Mouse (Mus musculus) CH12.LX (cell line): Measurements from ENCODE around the gene Gm17581. TPM values are rescaled to one million over a fixed set of nuclear protein-coding genes. Genes with fewer than 3 reads are reported as not detected.

Experiments
- DNase-seq: peaks from one replicate; pipeline ENCODE4 v3.0.0-alpha.2; 2013; ENCODE audit errors: extremely low read depth
- H3K27ac ChIP-seq: 2 replicates; pipeline ENCODE4 v1.5.1; 2012; ENCODE audit warnings: low read depth, mild to moderate bottlenecking, control low read depth, moderate library complexity; ENCODE audit not compliant: insufficient read depth
- H3K27me3 ChIP-seq: replicated peaks from 2 replicates; pipeline ENCODE3; 2012; ENCODE audit warnings: inconsistent platforms
- H3K36me3 ChIP-seq, 2 experiments: replicated peaks in 1 of 2; 2 replicates each; pipeline versions ENCODE3 to v1.6.1; 2012; ENCODE audit warnings: inconsistent platforms in 1 of 2, low read length in 1 of 2, mild to moderate bottlenecking in 1 of 2, mixed read lengths in 1 of 2, moderate library complexity in 1 of 2; ENCODE audit not compliant: control insufficient read depth in 1 of 2, insufficient read depth in 1 of 2
- H3K4me1 ChIP-seq, 2 experiments: 2 replicates each; pipeline ENCODE4 v1.6.1; 2012; ENCODE audit warnings: inconsistent platforms in 1 of 2, moderate library complexity in 1 of 2; ENCODE audit not compliant: insufficient read depth in 2 of 2, control insufficient read depth in 1 of 2
- H3K4me2 ChIP-seq: 2 replicates; pipeline ENCODE4 v1.6.1; 2012; ENCODE audit warnings: low read depth, mild to moderate bottlenecking, control low read depth; ENCODE audit not compliant: poor library complexity, insufficient read depth, severe bottlenecking
- H3K4me3 ChIP-seq, 3 experiments: fragments of 150-350 bp in 1 of 3; sonication (generic) in 1 of 3; replicated peaks in 1 of 3; 2 replicates each; pipeline versions ENCODE3 to v1.5.1; 2011 to 2012; ENCODE audit warnings: low read depth in 2 of 3, low read length in 2 of 3, mild to moderate bottlenecking in 2 of 3, moderate library complexity in 2 of 3, control low read depth in 1 of 3, improper control_type of control experiment in 1 of 3, inconsistent platforms in 1 of 3, mixed read lengths in 1 of 3; ENCODE audit not compliant: poor library complexity in 1 of 3
- H3K79me2 ChIP-seq: replicated peaks from 2 replicates; pipeline ENCODE4 v1.6.1; 2012; ENCODE audit warnings: mild to moderate bottlenecking, moderate library complexity; ENCODE audit not compliant: control insufficient read depth, poor library complexity, insufficient read depth, severe bottlenecking; ENCODE audit errors: extremely low read depth
- H3K9ac ChIP-seq: 2 replicates; pipeline ENCODE4 v1.6.1; 2012; ENCODE audit warnings: low read depth, mild to moderate bottlenecking, control low read depth, moderate library complexity; ENCODE audit not compliant: insufficient read depth
- H3K9me3 ChIP-seq: replicated peaks from 2 replicates; pipeline ENCODE3; 2012; ENCODE audit warnings: low read length, inconsistent platforms, mixed read lengths
- BHLHE40 ChIP-seq: IDR thresholded peaks from 2 replicates; pipeline ENCODE4 v1.6.1; 2011; ENCODE audit warnings: mild to moderate bottlenecking, low read depth, low read length, improper control_type of control experiment
- CHD1 ChIP-seq: IDR thresholded peaks from 2 replicates; pipeline ENCODE4 v1.6.1; 2012; ENCODE audit warnings: low read depth, low read length, improper control_type of control experiment, inconsistent platforms
- CHD2 ChIP-seq: IDR thresholded peaks from 2 replicates; pipeline ENCODE4 v1.6.1; 2011; ENCODE audit warnings: low read length, improper control_type of control experiment
- E2F4 ChIP-seq: IDR thresholded peaks from 2 replicates; pipeline ENCODE4 v1.6.1; 2011; ENCODE audit warnings: low read depth, low read length, improper control_type of control experiment; ENCODE audit not compliant: insufficient replicate concordance
- ELF1 ChIP-seq: IDR thresholded peaks from 2 replicates; pipeline ENCODE4 v1.6.1; 2014; ENCODE audit warnings: low read depth, mild to moderate bottlenecking, inconsistent platforms, low read length, improper control_type of control experiment
- EP300 ChIP-seq: IDR thresholded peaks from 2 replicates; pipeline ENCODE4 v1.6.1; 2011; ENCODE audit warnings: low read length, improper control_type of control experiment
- ETS1 ChIP-seq: conservative IDR thresholded peaks from 2 replicates; pipeline ENCODE4 v1.6.1; 2012; ENCODE audit warnings: low read depth, mild to moderate bottlenecking, inconsistent platforms, low read length, improper control_type of control experiment, moderate library complexity
- IRF4 ChIP-seq: IDR thresholded peaks from 2 replicates; pipeline ENCODE4 v1.6.1; 2014; ENCODE audit warnings: low read depth, mild to moderate bottlenecking, inconsistent platforms, low read length, improper control_type of control experiment
- JUND ChIP-seq: conservative IDR thresholded peaks from 2 replicates; pipeline ENCODE4 v1.6.1; 2011; ENCODE audit warnings: low read depth, low read length, improper control_type of control experiment
- KAT2A ChIP-seq: IDR thresholded peaks from 2 replicates; pipeline ENCODE4 v1.6.1; 2012; ENCODE audit warnings: low read length, improper control_type of control experiment, inconsistent platforms; ENCODE audit not compliant: insufficient replicate concordance
- MAFK ChIP-seq: IDR thresholded peaks from 2 replicates; pipeline ENCODE4 v1.6.1; 2011; ENCODE audit warnings: low read length, improper control_type of control experiment; ENCODE audit not compliant: insufficient replicate concordance
- MAX ChIP-seq: IDR thresholded peaks from 2 replicates; pipeline ENCODE4 v1.6.1; 2011; ENCODE audit warnings: low read length, improper control_type of control experiment
- MAZ ChIP-seq: IDR thresholded peaks from 2 replicates; pipeline ENCODE4 v1.6.1; 2012; ENCODE audit warnings: low read depth, mild to moderate bottlenecking, inconsistent platforms, low read length, improper control_type of control experiment, moderate library complexity
- MEF2A ChIP-seq: IDR thresholded peaks from 2 replicates; pipeline ENCODE4 v1.6.1; 2014; ENCODE audit warnings: low read depth, mild to moderate bottlenecking, inconsistent platforms, low read length, improper control_type of control experiment, borderline replicate concordance
- MYC ChIP-seq: IDR thresholded peaks from 2 replicates; pipeline ENCODE4 v1.6.1; 2011; ENCODE audit warnings: low read depth, mild to moderate bottlenecking, improper control_type of control experiment, low read length
- NRF1 ChIP-seq: IDR thresholded peaks from 2 replicates; pipeline ENCODE4 v1.6.1; 2014; ENCODE audit warnings: low read depth, mild to moderate bottlenecking, inconsistent platforms, low read length, improper control_type of control experiment, moderate library complexity
- SIN3A ChIP-seq: IDR thresholded peaks from 2 replicates; pipeline ENCODE4 v1.6.1; 2012; ENCODE audit warnings: low read length, improper control_type of control experiment, inconsistent platforms
- SMC3 ChIP-seq: IDR thresholded peaks from 2 replicates; pipeline ENCODE4 v1.6.1; 2011; ENCODE audit warnings: low read depth, low read length, improper control_type of control experiment
- TBP ChIP-seq: conservative IDR thresholded peaks from 2 replicates; pipeline ENCODE4 v1.6.1; 2011; ENCODE audit warnings: low read depth, low read length, improper control_type of control experiment
- UBTF ChIP-seq: IDR thresholded peaks from 2 replicates; pipeline ENCODE4 v1.6.1; 2012; ENCODE audit warnings: low read depth, mild to moderate bottlenecking, inconsistent platforms, low read length, improper control_type of control experiment, moderate library complexity
- USF1 ChIP-seq: IDR thresholded peaks from 2 replicates; pipeline ENCODE4 v1.6.1; 2014; ENCODE audit warnings: low read depth, mild to moderate bottlenecking, inconsistent platforms, low read length, improper control_type of control experiment
- USF2 ChIP-seq: conservative IDR thresholded peaks from 2 replicates; pipeline ENCODE4 v1.6.1; 2011; ENCODE audit warnings: low read depth, low read length, improper control_type of control experiment
- ZC3H11A ChIP-seq: IDR thresholded peaks from 2 replicates; pipeline ENCODE4 v1.6.1; 2012; ENCODE audit warnings: low read depth, mild to moderate bottlenecking, inconsistent platforms, low read length, improper control_type of control experiment
- ZMIZ1 ChIP-seq: IDR thresholded peaks from 2 replicates; pipeline ENCODE4 v1.6.1; 2012; ENCODE audit warnings: low read depth, mild to moderate bottlenecking, inconsistent platforms, low read length, improper control_type of control experiment
- ZNF384 ChIP-seq: IDR thresholded peaks from 2 replicates; pipeline ENCODE4 v1.6.1; 2012; ENCODE audit warnings: low read depth, low read length, improper control_type of control experiment, inconsistent platforms
- dilution Hi-C: fragments of 300-500 bp; cut with MboI; formaldehyde crosslinking; loops from 2 replicates; pipeline ENCODE4 v1.14.3; 2020; ENCODE audit warnings: low sequenced_read_pairs; ENCODE audit not compliant: extremely low pct_unique_long_range_greater_than_20kb, extremely low pct_ligation_motif_present
- in situ Hi-C: fragments of 300-500 bp; cut with MboI; formaldehyde crosslinking; loops from 3 replicates; pipeline ENCODE4 v1.14.3; 2019; ENCODE audit warnings: low sequenced_read_pairs, low pct_ligation_motif_present, low pct_unique_long_range_greater_than_20kb, mixed read lengths
- polyA plus RNA-seq: library from polyadenylated mRNA; unstranded; fragments of >175 nt; gene quantifications from 2 replicates; pipeline ENCODE4 v1.2.1, GENCODE M21; 2012; ENCODE audit warnings: low read depth; ENCODE audit not compliant: insufficient read length
- total RNA-seq, 2 experiments: library from RNA; depleted of rRNA; stranded (reverse); fragments of 300-350 nt in 1 of 2; fragments of >200 nt in 1 of 2; gene quantifications; 2 replicates each; pipeline ENCODE4 v1.2.3; 2012 to 2014

The Gm17581 gene
- total and polyA plus RNA-seq, 3 experiments, result not detected

DNA sequence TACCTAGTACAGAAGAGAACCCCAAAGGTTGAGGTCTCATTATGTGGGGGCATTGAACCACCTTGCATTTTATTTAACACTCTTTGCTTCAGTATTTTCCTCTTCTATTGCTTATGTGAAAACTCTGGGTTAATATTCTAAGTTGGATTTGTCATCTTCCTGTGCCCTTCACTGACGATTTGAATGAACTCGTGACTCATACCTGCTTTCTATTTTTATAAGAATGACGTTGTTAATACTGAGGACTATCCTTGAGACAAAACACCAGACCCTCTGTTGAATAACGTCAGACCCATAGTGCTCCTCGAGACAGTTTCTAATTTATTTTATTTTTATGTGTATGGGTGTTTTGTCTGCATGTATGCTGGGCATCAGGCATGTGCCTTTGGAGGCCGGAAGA, 1.3 kb upstream of the Gm17581 start:
- dilution Hi-C loops (no loop called here), in situ Hi-C loops (no loop called here)
- TF ChIP-seq USF2 (no peak), UBTF (no peak), SMC3 (no peak)
- Histone ChIP-seq H3K27me3 (no peaks in the 10 kb centered on the region), H3K9ac (no peak overlapping the region), H3K4me2 (no peak overlapping the region), H3K79me2 (no peaks in the 10 kb centered on the region), H3K4me3 (no peak overlapping the region), H3K4me1 (peaks cover 0 to 9% of the 10 kb centered on the region in 2 experiments; a peak in 1 of 4 replicates), H3K9me3 (no peaks in the 10 kb centered on the region), H3K27ac (no peak overlapping the region), H3K36me3 (no peaks in the 10 kb centered on the region)
- no peak for DNase-seq

DNA sequence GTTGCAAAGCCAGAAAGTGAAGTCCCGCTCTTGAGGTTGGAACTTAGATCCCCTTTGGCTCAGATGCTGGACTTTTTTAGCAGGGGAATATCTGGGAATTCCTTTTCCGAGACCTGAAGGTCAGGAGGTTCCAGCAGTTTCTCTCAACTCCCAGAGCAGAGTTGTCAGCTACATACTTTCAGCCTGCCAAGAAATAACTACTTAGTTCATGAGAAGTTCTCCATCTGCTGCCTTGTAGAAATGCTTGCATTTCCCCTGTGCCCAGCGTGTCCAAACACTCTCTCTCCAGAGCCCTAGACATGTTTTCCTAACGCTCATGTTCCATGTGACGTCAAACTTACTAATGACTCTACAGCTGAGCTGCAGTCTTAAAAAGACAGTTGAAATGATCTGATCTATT, 586 bp downstream of the Gm17581 start:
- Histone ChIP-seq H3K36me3 (no peaks in the 10 kb centered on the region), H3K9ac (no peak overlapping the region), H3K9me3 (no peaks in the 10 kb centered on the region), H3K4me1 (peaks cover 0 to 9% of the 10 kb centered on the region in 2 experiments; a peak in 1 of 4 replicates), H3K4me3 (no peak overlapping the region), H3K4me2 (no peak overlapping the region), H3K27ac (no peak overlapping the region), H3K27me3 (no peaks in the 10 kb centered on the region), H3K79me2 (no peaks in the 10 kb centered on the region)
- TF ChIP-seq ELF1, result no peak
- TF ChIP-seq E2F4, result no peak
- TF ChIP-seq UBTF, result no peak
- no peak for TF ChIP-seq CHD1
- TF ChIP-seq ZMIZ1, result no peak
- no peak for TF ChIP-seq MYC
- TF ChIP-seq BHLHE40, result no peak
- no peak for TF ChIP-seq TBP
- TF ChIP-seq SMC3, result no peak
- no peak for DNase-seq
- in situ Hi-C loops, result no loop called here
- dilution Hi-C loops, result no loop called here

DNA sequence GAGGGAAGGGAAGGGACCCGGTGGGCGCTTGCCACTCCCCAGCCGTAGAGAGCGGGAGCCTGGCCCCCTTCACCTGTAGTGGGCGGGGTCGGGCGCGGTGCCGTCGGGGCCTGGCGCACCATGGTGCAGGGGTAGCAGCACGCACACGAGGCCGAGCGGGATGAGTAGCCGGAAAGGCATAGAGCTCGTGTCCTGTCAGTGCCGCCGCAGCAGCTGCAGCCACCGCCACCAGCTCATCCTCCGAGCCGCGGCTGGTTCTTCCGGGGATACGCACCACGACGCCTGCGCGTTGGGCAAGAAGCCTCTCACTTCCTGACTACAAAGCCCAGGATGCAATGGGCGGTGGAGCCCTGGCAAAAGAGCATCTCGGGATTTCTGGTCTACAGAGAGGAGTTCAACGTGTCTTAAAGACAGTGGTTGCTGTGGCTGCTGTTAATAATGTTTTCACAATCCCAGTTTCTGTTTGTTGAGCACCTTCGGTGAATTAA, 6.5 kb downstream of the Gm17581 start, which contains the start of gene Edem2:
Gene Edem2 (minus strand): TSS at position 318 of the 488 bp plus-strand sequence.
- peak; percentile 93 for DNase-seq
- H3K4me3 ChIP-seq, result peak within 1 kb of the TSS; percentile 75 to 97 (median 89)
- H3K27me3 ChIP-seq, result no peaks in the 10 kb centered on the region
- dilution Hi-C loops, result no loop called here
- H3K36me3 ChIP-seq, result peaks cover 9 to 29% of the 10 kb centered on the region in 2 experiments
- H3K27ac ChIP-seq, result peak within 1 kb of the TSS; percentile 2; the same call in 1 of the 2 replicates
- peaks cover 4% of the 10 kb centered on the region for H3K79me2 ChIP-seq
- peak within 1 kb of the TSS; percentile 91 for H3K4me2 ChIP-seq
- peak within 1 kb of the TSS; percentile 30 for H3K9ac ChIP-seq
- in situ Hi-C loops, result no loop called here
- no peaks in the 10 kb centered on the region for H3K9me3 ChIP-seq
- H3K4me1 ChIP-seq, result peaks cover 6 to 14% of the 10 kb centered on the region in 2 experiments; a peak in 3 of 4 replicates
- TF ChIP-seq ZMIZ1, result no peak; the same call in 1 of the 2 replicates
- TF ChIP-seq JUND, result no peak
- no peak for TF ChIP-seq ZC3H11A
- no peak for TF ChIP-seq EP300
- no peak for TF ChIP-seq CHD2
- TF ChIP-seq USF2, result no peak
- TF ChIP-seq ETS1, result no peak
- TF ChIP-seq MAZ, result no peak
- no peak for TF ChIP-seq UBTF
- no peak for TF ChIP-seq IRF4
- no peak for TF ChIP-seq USF1
- no peak; the same call in 1 of the 2 replicates for TF ChIP-seq MAX
- peak; percentile 12; the same call in 1 of the 2 replicates for TF ChIP-seq MEF2A
- peak; percentile 93 for TF ChIP-seq NRF1
- TF ChIP-seq E2F4, result no peak
- no peak for TF ChIP-seq ZNF384
- no peak for TF ChIP-seq MAFK
- peak; percentile 97; the same call in 1 of the 2 replicates for TF ChIP-seq KAT2A
- peak; percentile 94; the same call in 1 of the 2 replicates for TF ChIP-seq SIN3A
- TF ChIP-seq CHD1, result no peak
